Mouse (Mus musculus): Measurements from ENCODE around the gene Arhgap27.

Arhgap27 gene

GRCm38 (mm10) chr11:103381505-103381904 lies 18.0 kb upstream of the Arhgap27 start:
- no peak for DNase-seq (ENCODE audit: extremely low read depth, low read depth)

DNA sequence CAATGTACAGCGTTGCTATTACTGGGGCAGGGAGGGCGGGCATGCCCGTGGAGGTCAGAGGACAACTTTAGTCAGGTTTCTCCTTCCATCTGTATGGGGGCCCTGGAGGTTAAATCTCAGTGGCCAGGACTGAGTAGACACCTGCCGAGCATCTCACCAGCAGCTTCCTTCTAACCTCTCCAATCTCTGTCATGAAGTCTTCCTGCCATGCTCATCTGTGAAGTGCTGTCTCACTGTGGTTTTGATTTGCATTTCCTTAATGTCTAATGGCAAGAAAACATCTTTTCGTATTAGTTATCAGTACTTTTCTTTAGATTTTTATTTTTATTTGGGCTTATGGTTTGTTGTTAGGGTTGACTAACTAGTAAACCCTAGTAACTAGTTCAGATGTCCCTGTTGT lies 17.0 kb upstream of the Arhgap27 start:
- no peak for DNase-seq (ENCODE audit: extremely low read depth, low read depth)

DNA sequence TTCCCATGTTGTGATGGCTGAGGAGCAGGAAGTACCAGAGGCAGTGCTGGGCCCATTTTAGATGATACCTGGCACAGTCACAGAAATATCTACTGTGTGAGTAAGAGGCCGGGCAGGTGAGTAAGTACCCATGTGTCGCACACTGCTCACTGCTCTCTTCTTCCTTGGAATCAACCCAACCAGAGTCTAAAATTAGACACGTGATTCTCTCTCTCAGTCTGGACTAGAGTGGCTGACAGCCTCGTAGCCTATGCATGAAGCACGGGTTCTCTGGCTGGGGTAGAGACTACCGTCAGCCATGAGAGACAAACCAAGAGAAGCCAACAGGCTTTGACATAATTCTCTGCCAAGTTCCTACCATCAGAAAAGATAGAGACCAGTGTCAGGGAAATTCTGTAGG lies 14.8 kb upstream of the Arhgap27 start:
- no peak for DNase-seq (ENCODE audit: extremely low read depth, low read depth)

GRCm38 (mm10) chr11:103375772-103376171 lies 12.3 kb upstream of the Arhgap27 start:
- DNase-seq (ENCODE audit: extremely low read depth, low read depth): no peak

DNA sequence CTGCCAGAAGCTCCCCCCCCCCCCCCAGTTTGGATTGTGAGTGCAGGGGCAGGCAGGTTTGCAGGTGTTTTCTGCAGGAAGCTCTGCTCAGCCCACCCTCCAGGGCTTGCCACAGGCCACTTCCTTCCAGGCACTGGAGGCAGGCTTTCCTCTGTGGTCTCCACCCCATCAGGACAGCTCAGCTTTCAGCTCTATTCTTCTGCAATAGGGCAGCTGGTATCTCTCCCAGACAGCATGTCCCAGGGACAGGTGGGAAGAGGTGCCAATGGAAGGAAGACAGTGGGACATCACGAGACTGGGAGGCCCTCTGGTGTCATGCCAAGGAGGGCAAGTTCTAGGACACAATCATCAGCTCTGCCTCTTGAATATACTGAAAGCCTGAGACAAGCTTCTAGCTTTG lies 11.8 kb upstream of the Arhgap27 start:
- DNase-seq (ENCODE audit: extremely low read depth, low read depth): no peak

DNA sequence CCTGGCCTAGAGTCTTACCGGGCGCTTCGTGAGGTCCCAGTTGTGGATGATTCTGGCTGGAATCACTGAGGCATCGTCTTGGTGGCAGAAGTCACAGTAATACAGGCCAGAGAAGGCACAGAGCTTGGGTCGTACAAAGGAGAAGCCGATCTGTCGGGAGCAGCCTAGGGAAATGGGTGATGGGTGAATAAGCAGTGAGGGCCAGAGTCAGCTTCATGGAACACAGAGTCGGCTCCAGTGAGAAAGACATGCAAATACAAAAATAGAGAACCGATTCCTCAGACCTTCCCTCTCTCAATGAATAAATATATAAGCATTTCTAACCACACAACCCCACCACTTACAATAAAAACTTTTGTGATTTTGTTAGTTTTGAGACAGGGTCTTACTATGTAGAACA lies 10.4 kb upstream of the Arhgap27 start:
- DNase-seq (ENCODE audit: extremely low read depth, low read depth): no peak

- no peak for DNase-seq (ENCODE audit: extremely low read depth, low read depth)
Measured at GRCm38 (mm10) chr11:103372561-103372960, 9.1 kb upstream of the Arhgap27 start.

DNA sequence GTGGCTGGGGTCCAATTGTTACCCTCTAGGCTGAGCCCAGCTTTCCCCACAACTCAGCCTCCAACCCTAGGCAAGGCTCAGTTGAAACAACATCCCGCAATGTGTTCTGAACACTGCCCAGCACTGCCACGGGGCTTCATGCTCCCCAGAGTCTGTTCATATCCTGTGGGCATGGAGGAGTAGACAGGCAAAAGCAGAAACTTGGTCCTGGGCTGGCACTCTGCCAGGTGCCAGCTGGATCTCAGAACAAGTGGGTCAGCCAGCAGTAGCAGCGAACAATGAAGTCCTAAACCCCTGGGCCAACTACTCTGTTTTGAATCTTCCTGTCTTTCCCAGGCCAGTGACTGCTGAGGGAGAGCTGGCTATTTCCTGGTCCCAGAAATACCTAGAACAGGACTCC lies 8.6 kb upstream of the Arhgap27 start:
- DNase-seq (ENCODE audit: extremely low read depth, low read depth): no peak

- no peak for DNase-seq (ENCODE audit: extremely low read depth, low read depth)
Measured at GRCm38 (mm10) chr11:103371222-103371539, 7.7 kb upstream of the Arhgap27 start.

- no peak for DNase-seq (ENCODE audit: extremely low read depth, low read depth)
Measured at GRCm38 (mm10) chr11:103370397-103371221, 7.1 kb upstream of the Arhgap27 start.

DNA sequence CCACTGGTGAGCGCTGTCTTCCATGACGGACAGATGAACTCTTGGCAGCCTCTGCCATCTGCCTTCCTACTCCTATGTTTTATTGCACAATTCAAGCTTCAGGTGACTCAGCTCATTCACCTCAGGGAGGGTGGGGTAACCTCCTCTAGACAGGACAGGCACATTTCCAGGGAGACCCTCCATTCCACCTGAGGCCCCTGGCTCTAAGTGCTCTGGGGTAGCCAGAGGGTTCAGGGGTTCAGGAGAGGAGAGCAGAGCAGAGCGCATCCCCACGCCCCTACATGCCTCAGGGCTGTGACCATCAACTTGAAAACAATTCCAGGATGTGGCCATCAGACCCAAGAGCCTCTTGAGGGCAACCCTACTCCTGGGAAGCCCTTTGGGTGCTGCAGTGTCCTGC lies 2.0 kb upstream of the Arhgap27 start:
- DNase-seq (ENCODE audit: extremely low read depth, low read depth): no peak

DNA sequence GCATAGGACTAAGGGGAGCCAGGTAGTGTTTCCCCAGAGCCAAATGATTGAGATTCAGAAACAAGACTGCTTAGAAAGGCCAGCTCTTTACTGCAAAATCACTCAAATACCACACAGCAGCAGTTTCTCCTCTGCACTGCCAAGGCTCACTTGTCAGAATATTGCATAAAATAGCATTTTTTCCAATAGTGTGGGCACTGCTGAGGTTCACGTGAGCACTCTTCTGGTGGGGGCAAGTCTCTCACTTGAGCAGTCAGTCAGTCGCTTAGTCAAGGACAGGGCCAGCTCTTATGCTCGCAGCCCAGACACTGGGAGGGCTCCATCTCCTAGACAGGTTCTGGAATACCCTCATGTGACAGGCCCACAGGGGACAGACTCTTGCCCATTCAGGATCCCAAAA lies 1.5 kb upstream of the Arhgap27 start:
- no peak for DNase-seq (ENCODE audit: extremely low read depth, low read depth)

DNA sequence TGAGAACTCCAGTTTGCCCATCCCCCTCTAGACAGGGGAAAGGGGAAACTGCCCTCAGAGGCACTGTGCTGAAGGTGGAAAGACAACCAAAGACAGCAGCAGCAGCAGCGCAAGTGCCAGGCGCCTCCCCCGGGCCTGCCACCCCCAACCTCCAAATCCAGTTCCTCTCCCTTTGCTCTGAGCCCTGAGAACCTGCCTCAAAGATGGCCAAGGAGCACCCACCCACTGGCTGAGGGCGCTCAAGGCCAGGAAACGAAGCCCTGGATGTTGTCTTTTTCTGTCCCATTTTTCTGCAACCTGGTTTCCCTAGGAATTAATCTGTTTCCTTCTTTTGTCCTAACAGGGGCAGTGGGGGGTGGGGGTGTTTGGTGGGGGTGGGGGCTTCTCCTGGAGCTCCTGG lies 843 bp upstream of the Arhgap27 start:
- no peak for DNase-seq (ENCODE audit: extremely low read depth, low read depth)

DNA sequence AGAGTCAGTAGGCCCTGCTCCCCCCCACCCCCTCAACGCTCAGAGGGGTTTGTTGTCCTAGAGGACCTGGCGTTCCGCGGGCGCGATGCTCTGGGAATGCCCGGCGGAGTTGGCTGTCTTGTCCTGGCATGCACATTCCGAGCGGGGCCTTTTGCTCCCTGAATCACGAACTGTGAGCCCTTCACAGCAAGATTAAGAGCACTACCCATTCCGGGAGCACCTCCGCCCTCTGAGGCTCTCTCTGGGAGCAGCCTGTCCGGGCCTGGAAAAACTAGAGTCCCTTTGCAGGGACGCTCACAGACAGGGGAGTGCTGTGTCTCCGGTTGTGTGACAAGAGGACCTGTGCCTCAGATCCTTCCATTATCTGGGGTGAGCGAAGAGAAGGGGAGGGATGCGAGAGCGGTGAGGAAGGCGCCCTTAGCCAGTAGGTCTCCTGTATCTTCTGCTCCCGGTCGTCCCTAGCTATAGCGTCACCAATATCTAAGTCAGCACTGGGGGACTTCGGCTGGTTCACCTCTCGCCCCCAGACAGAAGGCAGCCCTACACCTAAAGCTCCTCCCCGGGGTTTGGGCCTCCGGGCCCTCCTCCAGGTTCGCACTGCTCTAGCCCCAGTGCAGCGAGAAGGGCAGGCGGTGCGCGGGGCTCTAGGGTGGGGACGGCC lies 841 bp downstream of the Arhgap27 start:
- DNase-seq (ENCODE audit: extremely low read depth, low read depth): peak; percentile 27

GRCm38 (mm10) chr11:103362054-103362432 lies 1.4 kb downstream of the Arhgap27 start:
- DNase-seq (ENCODE audit: extremely low read depth, low read depth): peak; percentile 82

- DNase-seq (ENCODE audit: extremely low read depth, low read depth): peak; percentile 63
Measured at GRCm38 (mm10) chr11:103361396-103362053, 2.0 kb downstream of the Arhgap27 start.

GRCm38 (mm10) chr11:103360661-103361081 lies 2.8 kb downstream of the Arhgap27 start:
- DNase-seq (ENCODE audit: extremely low read depth, low read depth): no peak

- peak; percentile 49 for DNase-seq (ENCODE audit: extremely low read depth, low read depth)
Measured at GRCm38 (mm10) chr11:103359841-103360641, 3.5 kb downstream of the Arhgap27 start.

DNA sequence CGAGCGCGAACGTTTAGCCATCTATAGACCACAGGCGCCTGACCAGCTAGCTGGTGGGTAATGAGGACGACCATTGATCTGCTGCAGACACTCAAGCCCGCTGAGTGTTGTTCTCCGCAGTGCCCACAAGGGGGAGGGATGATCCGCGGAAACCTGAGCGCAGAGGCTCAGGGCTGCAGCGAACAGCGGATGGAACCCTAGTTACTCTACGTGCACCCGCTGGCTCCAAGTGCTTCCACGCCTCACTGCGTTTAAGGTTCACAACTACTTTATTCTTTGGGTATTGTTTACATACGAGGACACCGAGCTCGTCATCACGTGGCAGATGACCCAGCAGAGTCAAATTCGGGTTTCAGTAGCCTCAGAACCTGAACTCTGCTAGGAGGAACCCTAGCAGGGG lies 4.4 kb downstream of the Arhgap27 start:
- peak; percentile 71 for DNase-seq (ENCODE audit: extremely low read depth, low read depth)

DNA sequence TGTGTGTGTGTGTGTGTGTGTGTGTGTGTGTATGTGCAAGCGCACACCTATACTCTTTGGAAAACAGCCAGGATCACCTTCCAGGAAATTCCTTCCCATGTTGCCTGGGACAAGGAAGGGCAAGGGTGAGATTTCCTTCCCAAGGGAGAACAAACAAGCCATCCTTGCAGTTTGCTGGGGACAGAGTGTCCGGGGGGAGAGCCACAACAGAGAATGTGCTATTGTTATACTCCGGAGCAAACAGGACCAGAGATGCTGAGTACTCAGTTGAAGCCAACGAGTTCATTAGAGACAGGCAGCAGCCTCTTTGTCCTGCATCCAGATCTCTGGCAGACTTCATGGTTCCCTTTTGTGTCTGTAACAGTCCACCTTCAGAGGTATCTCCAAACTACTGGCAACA lies 5.2 kb downstream of the Arhgap27 start:
- no peak for DNase-seq (ENCODE audit: extremely low read depth, low read depth)

DNA sequence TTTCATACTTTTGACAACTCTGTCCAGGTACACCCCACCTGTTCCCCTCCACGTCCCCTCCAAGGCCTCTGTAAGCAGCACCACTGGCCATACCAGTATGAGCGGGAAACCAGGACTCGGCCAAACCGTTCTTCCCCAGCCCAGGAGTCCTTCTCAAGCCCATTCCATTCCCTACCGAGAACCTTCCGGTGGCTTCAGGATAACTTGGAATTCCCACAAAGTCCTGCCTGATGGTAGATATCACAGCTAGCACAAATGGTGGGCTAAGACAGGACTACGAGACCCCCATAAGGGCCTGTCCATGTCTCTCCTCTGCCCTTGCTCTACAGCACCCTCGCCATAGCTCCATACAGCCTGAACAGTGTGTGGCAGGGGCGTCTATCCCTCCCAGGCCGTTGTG lies 5.8 kb downstream of the Arhgap27 start:
- DNase-seq (ENCODE audit: extremely low read depth, low read depth): no peak
